Mouse (Mus musculus) heart, embryonic 14.5 days (tissue): Measurements from ENCODE around the gene Olfr427. TPM values are rescaled to one million over a fixed set of nuclear protein-coding genes. Genes with fewer than 3 reads are reported as not detected.
"Not testable (repeated sequence)": the region's sequence is repeated elsewhere in the genome, so short reads cannot be mapped to it uniquely, and the experiment has no call there.

ENCODE experiments used
- ATAC-seq: fragments of 200-750 bp; cut with Nextera tagmentation; 2 replicates; pipeline ENCODE4 v1.8.0; 2017; ENCODE audit warnings: low read depth, moderate TSS enrichment; ENCODE audit not compliant: insufficient number of reproducible peaks, insufficient read depth, low FRiP score
- H3K27ac ChIP-seq, 2 experiments: fragments of 200-500 bp in 1 of 2; fragments of 300-500 bp in 1 of 2; sonication (generic) in 1 of 2; replicated peaks in 1 of 2; 2 replicates each; pipeline ENCODE4 v1.5.1; 2012 to 2014; ENCODE audit warnings: low read depth in 2 of 2, low read length in 2 of 2, control low read depth in 1 of 2, mild to moderate bottlenecking in 1 of 2, mixed read lengths in 1 of 2; ENCODE audit not compliant: control insufficient read depth in 1 of 2, insufficient read depth in 1 of 2
- H3K27me3 ChIP-seq: fragments of 300-500 bp; sonication (generic); 2 replicates; pipeline ENCODE4 v1.6.1; 2014; ENCODE audit warnings: mild to moderate bottlenecking, low read length, control low read depth; ENCODE audit not compliant: control insufficient read depth, insufficient read depth
- H3K36me3 ChIP-seq: fragments of 300-500 bp; sonication (generic); 2 replicates; pipeline ENCODE4 v1.6.1; 2014; ENCODE audit warnings: mild to moderate bottlenecking, control low read depth, low read length, mixed read lengths; ENCODE audit not compliant: control insufficient read depth, insufficient read depth
- H3K4me1 ChIP-seq, 2 experiments: fragments of 200-500 bp in 1 of 2; fragments of 300-500 bp in 1 of 2; sonication (generic) in 1 of 2; 2 replicates each; pipeline ENCODE4 v1.6.1; 2012 to 2014; ENCODE audit warnings: low read length in 2 of 2, control low read depth in 1 of 2, mixed read lengths in 1 of 2; ENCODE audit not compliant: control insufficient read depth in 2 of 2, insufficient read depth in 2 of 2
- H3K4me2 ChIP-seq: fragments of 300-500 bp; sonication (generic); 2 replicates; pipeline ENCODE4 v1.6.1; 2014; ENCODE audit warnings: mild to moderate bottlenecking, low read length
- H3K4me3 ChIP-seq, 2 experiments: fragments of 200-500 bp in 1 of 2; fragments of 300-500 bp in 1 of 2; sonication (generic) in 1 of 2; 2 replicates each; pipeline ENCODE4 v1.5.1; 2012 to 2014; ENCODE audit warnings: low read length in 2 of 2, mild to moderate bottlenecking in 2 of 2, control low read depth in 1 of 2, low read depth in 1 of 2, moderate library complexity in 1 of 2; ENCODE audit not compliant: control insufficient read depth in 1 of 2, insufficient read depth in 1 of 2
- H3K9ac ChIP-seq: fragments of 300-500 bp; sonication (generic); 2 replicates; pipeline ENCODE4 v1.6.1; 2014; ENCODE audit warnings: mild to moderate bottlenecking, low read length
- H3K9me3 ChIP-seq: fragments of 300-500 bp; sonication (generic); 2 replicates; pipeline ENCODE4 v1.6.1; 2016; ENCODE audit warnings: low read length, control low read depth; ENCODE audit not compliant: control insufficient read depth
- WGBS: fragments of 180-500 bp; shearing (Covaris S2); extraction: QIAGEN DNeasy Blood & Tissue Kit; methylation state at CpG from one replicate; pipeline ENCODE4 v1.1.7; 2014; 5-methylcytosine and 5-hydroxymethylcytosine counted together
- polyA plus RNA-seq: library from polyadenylated mRNA; unstranded; fragments of >200 nt; fragmentation: Nextera tagmentation; extraction: Ambion mirVana; gene quantifications from 2 replicates; pipeline ENCODE4 v1.2.1, GENCODE M21; 2014

Olfr427 gene
- polyA plus RNA-seq: not detected in 2 replicates

DNA sequence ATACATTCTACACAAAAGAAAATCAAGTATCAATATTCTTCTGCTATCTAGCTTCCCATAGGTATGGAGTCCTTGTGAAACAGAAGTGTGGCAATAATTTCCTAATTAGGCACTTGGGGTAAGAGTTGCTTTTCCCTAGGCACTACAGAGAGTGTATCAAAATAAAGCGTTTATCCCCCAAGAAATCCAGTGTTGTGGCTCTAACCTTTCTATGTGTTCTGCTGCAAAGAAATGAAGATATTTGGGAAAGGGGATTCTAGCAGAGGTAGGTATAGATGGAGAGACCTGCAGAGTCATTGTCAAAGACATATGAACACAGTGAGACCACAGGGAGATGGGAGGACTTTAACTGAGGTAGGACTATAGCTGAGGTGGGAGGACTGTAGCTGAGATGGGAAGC, at the start of gene Olfr427:
Gene Olfr427 (plus strand): TSS at position 301 of the 400 bp plus-strand sequence.
- 80% methylated on average over 1 of the region's 1 CpGs for WGBS
- Histone ChIP-seq H3K4me3 (no peak within 1 kb of the TSS), H3K36me3 (no peaks in the 10 kb centered on the region), H3K9me3 (no peaks in the 10 kb centered on the region), H3K9ac (no peak within 1 kb of the TSS), H3K4me2 (no peak within 1 kb of the TSS), H3K27ac (no peak within 1 kb of the TSS), H3K4me1 (no peaks in the 10 kb centered on the region), H3K27me3 (no peaks in the 10 kb centered on the region)
- no peak for ATAC-seq

- H3K9ac ChIP-seq, H3K4me2 ChIP-seq, H3K27me3 ChIP-seq, H3K36me3 ChIP-seq, H3K9me3 ChIP-seq, ATAC-seq, H3K4me3 ChIP-seq, H3K27ac ChIP-seq, H3K4me1 ChIP-seq: not testable (repeated sequence)
- WGBS: 74% methylated on average over 5 of the region's 6 CpGs
Observed at GRCm38 (mm10) chr1:174048227-174048626, 48.5 kb upstream of the Olfr427 start.

GRCm38 (mm10) chr1:174048893-174049292, 47.8 kb upstream of the Olfr427 start, which contains the start of gene Olfr432:
Gene Olfr432 (plus strand): TSS chr1:174049205.
- H3K27me3 ChIP-seq: no peaks in the 10 kb centered on the region
- H3K4me2 ChIP-seq: no peak within 1 kb of the TSS
- H3K9ac ChIP-seq: no peak within 1 kb of the TSS
- WGBS: 52% methylated on average over 2 of the region's 2 CpGs
- no peaks in the 10 kb centered on the region for H3K9me3 ChIP-seq
- no peak within 1 kb of the TSS for H3K27ac ChIP-seq
- no peaks in the 10 kb centered on the region for H3K4me1 ChIP-seq
- H3K4me3 ChIP-seq: no peak within 1 kb of the TSS
- H3K36me3 ChIP-seq: no peaks in the 10 kb centered on the region
- no peak for ATAC-seq

GRCm38 (mm10) chr1:174049357-174049756, 47.3 kb upstream of the Olfr427 start:
- H3K9me3 ChIP-seq, H3K27ac ChIP-seq, H3K36me3 ChIP-seq, H3K4me1 ChIP-seq, H3K27me3 ChIP-seq, H3K4me3 ChIP-seq, ATAC-seq, H3K9ac ChIP-seq, H3K4me2 ChIP-seq: not testable (repeated sequence)
- WGBS: 61% methylated on average over 3 of the region's 4 CpGs

DNA sequence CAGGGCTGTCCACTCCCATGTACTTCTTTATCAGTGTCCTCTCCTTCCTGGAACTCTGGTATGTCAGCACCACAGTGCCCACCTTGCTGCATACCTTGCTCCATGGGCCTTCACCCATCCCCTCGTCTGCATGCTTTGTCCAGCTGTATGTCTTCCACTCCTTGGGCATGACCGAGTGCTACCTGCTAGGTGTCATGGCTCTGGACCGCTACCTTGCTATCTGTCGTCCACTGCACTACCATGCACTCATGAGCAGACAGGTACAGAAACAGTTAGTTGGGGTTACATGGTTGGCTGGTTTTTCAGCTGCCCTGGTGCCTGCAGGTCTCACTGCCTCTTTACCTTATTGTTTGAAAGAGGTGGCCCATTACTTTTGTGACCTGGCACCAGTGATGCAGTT, 46.2 kb upstream of the Olfr427 start:
- Histone ChIP-seq H3K27ac (no peak overlapping the region), H3K4me1 (no peaks in the 10 kb centered on the region), H3K4me3 (no peak overlapping the region), H3K27me3 (no peaks in the 10 kb centered on the region), H3K36me3 (no peaks in the 10 kb centered on the region), H3K9ac (no peak overlapping the region), H3K4me2 (no peak overlapping the region), H3K9me3 (no peaks in the 10 kb centered on the region)
- no peak for ATAC-seq
- 82% methylated on average over 4 of the region's 4 CpGs for WGBS

GRCm38 (mm10) chr1:174051515-174051914, 45.2 kb upstream of the Olfr427 start:
- 78% methylated on average over 4 of the region's 4 CpGs for WGBS
- no peaks in the 10 kb centered on the region for H3K4me1 ChIP-seq
- no peak for ATAC-seq
- no peaks in the 10 kb centered on the region for H3K9me3 ChIP-seq
- no peak overlapping the region for H3K4me3 ChIP-seq
- H3K36me3 ChIP-seq: no peaks in the 10 kb centered on the region
- no peaks in the 10 kb centered on the region for H3K27me3 ChIP-seq
- no peak overlapping the region for H3K4me2 ChIP-seq
- H3K27ac ChIP-seq: no peak overlapping the region
- H3K9ac ChIP-seq: no peak overlapping the region

GRCm38 (mm10) chr1:174051931-174052536, 44.7 kb upstream of the Olfr427 start:
- H3K27me3 ChIP-seq: no peaks in the 10 kb centered on the region
- no peaks in the 10 kb centered on the region for H3K4me1 ChIP-seq
- no peak overlapping the region for H3K4me3 ChIP-seq
- H3K4me2 ChIP-seq: no peak overlapping the region
- no peaks in the 10 kb centered on the region for H3K9me3 ChIP-seq
- 76% methylated on average over 5 of the region's 5 CpGs for WGBS
- no peaks in the 10 kb centered on the region for H3K36me3 ChIP-seq
- H3K9ac ChIP-seq: no peak overlapping the region
- ATAC-seq: no peak
- H3K27ac ChIP-seq: no peak overlapping the region

- no peak overlapping the region for H3K4me3 ChIP-seq
- H3K27ac ChIP-seq: no peak overlapping the region
- WGBS: 72% methylated on average over 3 of the region's 3 CpGs
Observed at GRCm38 (mm10) chr1:174052981-174053380, 43.7 kb upstream of the Olfr427 start.

More at GRCm38 (mm10) chr1:174052981-174053380, 43.7 kb upstream of the Olfr427 start:
- no peaks in the 10 kb centered on the region for H3K36me3 ChIP-seq
- no peaks in the 10 kb centered on the region for H3K27me3 ChIP-seq
- no peak overlapping the region for H3K4me2 ChIP-seq
- no peaks in the 10 kb centered on the region for H3K4me1 ChIP-seq
- H3K9me3 ChIP-seq: no peaks in the 10 kb centered on the region
- no peak overlapping the region for H3K9ac ChIP-seq
- ATAC-seq: no peak
